Mouse (Mus musculus) kidney, adult 2 months (tissue): ENCODE results near the gene Olfr353.

ENCODE experiments used
- CTCF ChIP-seq: fragments of 200-500 bp; conservative IDR thresholded peaks from 2 replicates; pipeline ENCODE4 v1.5.1; 2011; ENCODE audit warnings: low read depth, mild to moderate bottlenecking, control low read depth, low read length, moderate library complexity, mixed read lengths; ENCODE audit not compliant: insufficient read depth, insufficient read length
- POLR2A ChIP-seq: fragments of 200-500 bp; IDR thresholded peaks from one replicate; pipeline ENCODE4 v1.6.1; 2011; ENCODE audit warnings: low read depth, low read length, control low read depth

GRCm38 (mm10) chr2:36846010-36846409 lies 46.7 kb downstream of the Olfr353 start, which contains the start of gene Olfr350:
- no peak for TF ChIP-seq POLR2A
- TF ChIP-seq CTCF: no peak
